Mouse (Mus musculus) erythroblast, embryonic 14.5 days (primary cell): ENCODE data around the gene Hist2h4. TPM values are rescaled to one million over a fixed set of nuclear protein-coding genes. Genes with fewer than 3 reads are reported as not detected.
"Not testable (repeated sequence)": the region's sequence is repeated elsewhere in the genome, so short reads cannot be mapped to it uniquely, and the experiment has no call there.

Source experiments
- H3K27me3 ChIP-seq: 2 replicates; pipeline ENCODE4 v1.6.1; 2012; ENCODE audit warnings: inconsistent platforms; ENCODE audit not compliant: control insufficient read depth
- H3K36me3 ChIP-seq: 2 replicates; pipeline ENCODE4 v1.6.1; 2012; ENCODE audit warnings: mild to moderate bottlenecking, inconsistent platforms; ENCODE audit not compliant: control insufficient read depth
- H3K4me1 ChIP-seq: 2 replicates; pipeline ENCODE4 v1.6.1; 2012; ENCODE audit warnings: inconsistent platforms; ENCODE audit not compliant: control insufficient read depth
- H3K4me3 ChIP-seq: replicated peaks from 2 replicates; pipeline ENCODE3; 2012; ENCODE audit warnings: moderate library complexity, mild to moderate bottlenecking, inconsistent platforms
- H3K9me3 ChIP-seq: 2 replicates; pipeline ENCODE4 v1.6.1; 2012; ENCODE audit warnings: low read length, inconsistent platforms, mixed read lengths; ENCODE audit not compliant: control insufficient read depth
- GATA1 ChIP-seq: IDR thresholded peaks from 2 replicates; pipeline ENCODE4 v1.6.1; 2012; ENCODE audit warnings: low read length, inconsistent platforms, mixed read lengths
- TAL1 ChIP-seq: IDR thresholded peaks from 3 replicates; pipeline ENCODE4 v1.6.1; 2012; ENCODE audit warnings: low read length, inconsistent platforms, mixed read lengths
- polyA plus RNA-seq: library from polyadenylated mRNA; stranded (reverse); fragments of >175 nt; gene quantifications from 2 replicates; pipeline ENCODE4 v1.2.3, GENCODE M21; 2012

The Hist2h4 gene
- polyA plus RNA-seq, 1 experiment: 7.2 TPM

DNA sequence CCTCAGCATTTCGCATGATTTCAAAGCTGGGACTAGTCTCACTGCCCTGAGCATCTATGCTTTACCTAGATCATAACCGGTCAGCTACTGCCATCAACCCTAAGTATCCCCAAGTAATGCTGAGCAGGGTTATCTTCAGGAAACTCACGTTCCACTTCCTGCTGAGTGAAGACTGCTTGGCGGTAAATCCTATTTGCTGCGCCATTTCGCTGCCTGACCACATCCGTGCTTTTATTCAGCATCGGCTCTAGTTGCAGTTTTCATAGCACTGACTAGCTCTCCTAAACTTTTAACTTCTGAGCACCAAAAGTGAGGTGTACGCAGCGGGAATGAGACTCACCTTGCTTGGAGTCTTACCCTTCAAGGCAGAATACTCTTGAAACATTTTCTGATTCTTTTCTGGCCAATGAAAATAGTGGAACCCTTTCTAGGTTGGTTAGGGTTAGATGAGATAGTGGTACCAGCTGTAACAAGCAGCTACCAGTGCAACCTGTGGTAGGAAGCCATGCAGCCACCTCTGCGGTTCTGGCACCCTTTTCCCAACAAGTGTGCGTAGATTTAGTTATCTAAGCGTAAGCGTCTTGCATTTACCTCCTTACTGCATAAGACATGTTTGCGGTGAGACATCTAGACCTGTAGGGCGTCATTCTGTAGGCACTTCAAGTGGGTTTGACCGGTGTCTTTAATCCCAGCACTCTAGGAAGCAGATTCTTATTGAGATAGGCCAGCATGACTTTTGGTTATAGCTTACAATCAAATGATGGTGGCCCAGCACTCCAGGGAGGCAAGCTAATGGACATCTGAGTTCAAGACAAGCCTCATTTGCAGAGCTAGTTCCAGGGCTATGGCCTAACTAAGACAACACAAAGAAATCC is 10.7 kb upstream of the Hist2h4 start:
- H3K36me3 ChIP-seq: peaks cover 7% of the 10 kb centered on the region
- no peaks in the 10 kb centered on the region for H3K9me3 ChIP-seq
- TF ChIP-seq GATA1 (no peak), TAL1 (no peak)
- H3K4me1 ChIP-seq: peaks cover 46% of the 10 kb centered on the region
- no peaks in the 10 kb centered on the region for H3K27me3 ChIP-seq
- peak overlapping the region; percentile 66 for H3K4me3 ChIP-seq

DNA sequence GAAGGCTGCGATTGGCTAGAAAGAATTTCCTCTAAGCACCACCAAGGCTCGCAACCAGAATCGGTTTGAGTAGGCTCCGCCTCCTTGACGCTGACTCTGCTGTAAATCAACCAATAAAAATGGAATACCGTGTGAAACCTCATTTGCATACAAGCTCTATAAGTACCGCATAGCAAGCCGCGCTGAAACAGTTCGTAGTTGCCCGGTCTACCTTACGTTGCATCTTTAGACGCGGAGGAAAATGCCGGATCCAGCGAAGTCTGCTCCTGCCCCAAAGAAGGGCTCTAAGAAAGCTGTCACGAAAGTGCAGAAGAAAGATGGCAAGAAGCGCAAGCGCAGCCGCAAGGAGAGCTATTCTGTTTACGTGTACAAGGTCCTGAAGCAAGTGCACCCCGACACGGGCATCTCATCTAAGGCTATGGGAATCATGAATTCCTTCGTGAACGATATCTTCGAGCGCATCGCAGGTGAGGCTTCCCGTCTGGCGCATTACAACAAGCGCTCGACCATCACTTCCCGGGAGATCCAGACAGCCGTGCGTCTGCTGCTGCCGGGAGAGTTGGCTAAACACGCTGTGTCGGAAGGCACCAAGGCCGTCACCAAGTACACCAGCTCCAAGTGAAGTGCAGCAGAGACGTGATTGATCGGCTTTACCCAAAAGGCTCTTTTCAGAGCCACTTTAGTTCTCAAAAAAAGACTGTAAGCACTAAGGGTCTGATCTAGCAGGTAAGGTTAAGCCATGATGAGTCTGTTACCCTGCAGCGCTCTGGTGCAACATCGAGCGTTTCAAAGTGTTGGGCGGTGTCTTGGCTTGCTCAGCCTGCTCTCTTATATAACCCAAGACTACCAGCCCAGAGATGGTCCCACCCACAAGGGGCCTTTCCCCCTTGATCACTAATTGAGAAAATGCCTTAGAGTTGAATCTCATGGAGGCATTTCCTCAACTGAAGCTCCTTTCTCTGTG is 6.7 kb upstream of the Hist2h4 start, which contains the start of gene Hist2h2bb:
TSS of gene Hist2h2bb (plus strand) at position 242 of the 964 bp plus-strand sequence.
- no peaks in the 10 kb centered on the region for H3K27me3 ChIP-seq
- peaks cover 14% of the 10 kb centered on the region for H3K36me3 ChIP-seq
- H3K9me3 ChIP-seq: no peaks in the 10 kb centered on the region
- H3K4me1 ChIP-seq: peaks cover 54% of the 10 kb centered on the region
- H3K4me3 ChIP-seq: peak within 1 kb of the TSS; percentile 70
- TF ChIP-seq GATA1 (no peak), TAL1 (no peak)

DNA sequence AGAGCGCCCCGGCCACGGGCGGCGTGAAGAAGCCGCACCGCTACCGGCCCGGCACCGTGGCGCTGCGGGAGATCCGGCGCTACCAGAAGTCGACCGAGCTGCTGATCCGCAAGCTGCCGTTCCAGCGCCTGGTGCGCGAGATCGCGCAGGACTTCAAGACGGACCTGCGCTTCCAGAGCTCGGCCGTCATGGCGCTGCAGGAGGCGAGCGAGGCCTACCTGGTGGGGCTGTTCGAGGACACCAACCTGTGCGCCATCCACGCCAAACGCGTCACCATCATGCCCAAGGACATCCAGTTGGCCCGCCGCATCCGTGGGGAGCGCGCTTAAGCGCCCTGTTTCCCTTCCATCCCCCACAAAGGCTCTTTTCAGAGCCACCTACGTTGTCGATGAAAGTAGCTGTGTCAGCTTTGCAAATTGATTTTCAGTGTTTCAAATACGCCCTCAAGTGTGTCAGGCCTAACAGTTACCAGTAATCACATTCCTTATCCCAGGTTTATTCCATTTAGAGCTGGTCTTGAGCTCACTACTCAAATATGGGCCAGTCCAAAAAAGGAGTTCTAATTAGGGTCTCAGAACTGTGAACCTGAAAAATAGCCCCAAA is 5.8 kb upstream of the Hist2h4 start:
- Histone ChIP-seq H3K4me3 (peak overlapping the region; percentile 70), H3K36me3 (peaks cover 18% of the 10 kb centered on the region), H3K4me1 (peaks cover 56% of the 10 kb centered on the region)
- not testable (repeated sequence) for H3K9me3 ChIP-seq, H3K27me3 ChIP-seq

DNA sequence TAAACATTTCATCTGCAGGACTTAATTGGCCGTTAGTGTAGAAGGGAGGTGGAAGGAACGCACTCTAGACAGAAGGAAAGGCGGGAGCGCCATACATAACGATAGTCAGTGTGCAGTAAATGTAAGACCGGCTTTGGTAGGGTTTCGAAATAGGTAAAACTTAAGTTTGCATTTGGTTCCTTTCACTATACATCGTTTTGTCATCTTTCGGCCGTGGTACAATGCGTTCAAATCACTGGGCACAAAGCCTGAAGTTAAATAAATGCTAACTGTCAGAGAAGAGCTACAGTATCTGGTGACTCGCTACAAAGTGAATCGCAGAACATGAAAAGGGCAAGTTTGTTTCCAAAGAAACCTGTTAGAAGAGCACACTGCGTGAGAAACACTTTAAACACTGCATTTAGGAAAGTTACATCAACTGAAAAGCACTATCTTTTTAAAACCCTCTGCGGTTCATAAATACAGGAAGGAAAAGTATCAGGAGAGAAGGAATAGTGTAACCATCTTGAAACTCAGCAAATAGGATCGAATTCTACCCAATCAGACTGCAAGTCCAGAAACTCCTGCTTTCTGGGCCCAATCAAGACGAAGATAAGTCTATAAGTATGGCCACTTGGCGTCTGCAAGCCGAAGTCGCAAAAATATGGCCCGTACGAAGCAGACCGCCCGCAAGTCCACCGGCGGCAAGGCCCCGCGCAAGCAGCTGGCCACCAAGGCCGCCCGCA is 5.1 kb upstream of the Hist2h4 start, which contains the start of gene Hist2h3b:
TSS of gene Hist2h3b (plus strand) at position 604 of the 725 bp plus-strand sequence.
- H3K36me3 ChIP-seq: peaks cover 18% of the 10 kb centered on the region
- peak within 1 kb of the TSS; percentile 70 for H3K4me3 ChIP-seq
- no peaks in the 10 kb centered on the region for H3K27me3 ChIP-seq
- TF ChIP-seq TAL1 (no peak), GATA1 (no peak)
- peaks cover 56% of the 10 kb centered on the region for H3K4me1 ChIP-seq
- no peaks in the 10 kb centered on the region for H3K9me3 ChIP-seq

DNA sequence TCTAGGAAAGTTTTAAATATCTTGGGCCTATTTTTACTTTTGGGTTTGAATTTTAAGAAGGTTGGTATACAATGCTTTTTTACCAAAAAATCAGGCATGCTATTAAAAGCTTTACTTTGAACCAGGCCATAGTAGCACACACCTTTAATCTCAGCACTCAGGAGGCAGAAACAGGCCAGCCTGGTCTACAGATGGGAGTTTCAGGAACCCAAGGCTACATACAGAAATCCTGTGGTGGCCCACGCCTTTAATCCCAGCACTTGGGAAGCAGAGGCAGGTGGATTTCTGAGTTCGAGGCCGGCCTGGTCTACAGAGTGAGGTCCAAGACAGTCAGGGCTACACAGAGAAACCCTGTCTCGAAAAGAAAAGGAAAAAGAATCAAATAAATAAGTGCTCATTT is 4.4 kb upstream of the Hist2h4 start:
- Histone ChIP-seq H3K36me3 (peaks cover 18% of the 10 kb centered on the region), H3K4me3 (peak overlapping the region; percentile 70), H3K4me1 (peaks cover 62% of the 10 kb centered on the region), H3K27me3 (no peaks in the 10 kb centered on the region), H3K9me3 (no peaks in the 10 kb centered on the region)
- TF ChIP-seq TAL1 (no peak), GATA1 (no peak)

DNA sequence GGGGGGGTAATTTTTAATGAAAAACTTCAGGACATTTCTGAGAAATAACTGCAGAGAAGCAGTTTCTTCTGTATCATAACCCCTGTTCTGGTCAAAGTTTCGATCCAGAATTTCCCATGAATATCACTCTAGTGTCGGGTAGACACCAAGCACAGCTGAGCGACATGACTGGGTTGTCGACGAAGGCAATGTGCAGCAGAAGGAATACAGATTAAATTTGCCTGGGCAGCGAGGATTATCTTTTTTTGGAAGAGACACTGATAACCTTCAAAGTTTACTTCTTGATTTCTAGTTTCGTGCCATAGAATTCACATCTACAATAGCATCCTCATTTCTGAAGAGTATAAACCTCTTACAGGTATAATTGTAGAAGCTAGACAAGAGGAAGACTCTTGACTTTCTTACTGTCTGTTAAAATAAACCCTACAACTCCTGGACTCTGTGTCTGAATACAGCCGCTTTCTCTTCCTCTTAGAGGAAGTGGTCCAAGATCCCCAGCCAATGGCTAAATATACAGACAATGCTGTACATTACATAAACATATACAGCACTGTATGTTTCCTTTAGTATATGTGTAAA is 3.1 kb upstream of the Hist2h4 start:
- TF ChIP-seq GATA1 (peak; percentile 36; the same call in 1 of the 2 replicates), TAL1 (peak; percentile 49; the same call in 2 of the 3 replicates)
- no peaks in the 10 kb centered on the region for H3K27me3 ChIP-seq
- H3K4me3 ChIP-seq: peak overlapping the region; percentile 18
- no peaks in the 10 kb centered on the region for H3K9me3 ChIP-seq
- peaks cover 18% of the 10 kb centered on the region for H3K36me3 ChIP-seq
- H3K4me1 ChIP-seq: peaks cover 75% of the 10 kb centered on the region

DNA sequence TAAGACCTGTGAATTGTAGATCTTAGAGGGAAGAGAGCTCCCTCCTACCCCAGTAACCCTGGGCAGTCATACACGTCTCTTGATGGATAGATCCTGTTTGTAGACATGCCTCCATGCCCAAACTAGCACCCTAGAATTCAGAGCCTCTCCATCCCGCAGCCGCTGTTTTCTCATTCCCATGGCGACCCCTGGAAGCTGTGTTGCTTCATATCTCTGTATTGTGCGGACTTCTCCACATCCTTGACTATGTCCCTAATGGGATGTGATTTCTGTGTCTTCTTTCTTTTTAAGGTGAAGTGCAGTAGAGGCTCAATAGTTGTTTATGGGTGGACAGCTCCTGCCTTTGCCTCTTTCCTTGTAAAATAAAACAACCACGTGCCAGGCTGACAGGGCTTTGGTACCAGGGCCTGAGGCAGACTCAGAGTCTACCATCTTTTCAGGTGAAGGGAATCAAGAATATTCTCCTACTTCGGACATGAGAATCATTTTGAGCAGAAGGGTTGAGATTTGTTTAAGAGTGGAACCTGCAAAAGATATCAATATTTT is 1.4 kb upstream of the Hist2h4 start:
- peaks cover 79% of the 10 kb centered on the region for H3K4me1 ChIP-seq
- H3K36me3 ChIP-seq: peaks cover 18% of the 10 kb centered on the region
- H3K27me3 ChIP-seq: no peaks in the 10 kb centered on the region
- H3K9me3 ChIP-seq: no peaks in the 10 kb centered on the region
- TF ChIP-seq TAL1 (no peak), GATA1 (no peak)
- H3K4me3 ChIP-seq: peak overlapping the region; percentile 76
